Mouse (Mus musculus) heart, adult 2 months (tissue): ENCODE measurements around the gene Dusp16. TPM values are rescaled to one million over a fixed set of nuclear protein-coding genes. Genes with fewer than 3 reads are reported as not detected.

Source experiments
- DNase-seq, 2 experiments: peaks; one replicate each; pipeline ENCODE4 v3.0.0; 2021
- H3K27ac ChIP-seq: fragments of 200-600 bp; 2 replicates; pipeline ENCODE4 v1.8.1; 2022
- H3K27me3 ChIP-seq: fragments of 200-500 bp; 2 replicates; pipeline ENCODE4 v1.6.1; 2012; ENCODE audit warnings: mild to moderate bottlenecking, low read length, inconsistent platforms, mixed read lengths; ENCODE audit not compliant: control insufficient read depth, insufficient read depth
- H3K36me3 ChIP-seq: fragments of 200-500 bp; 2 replicates; pipeline ENCODE4 v1.6.1; 2012; ENCODE audit warnings: low read length, inconsistent platforms; ENCODE audit not compliant: control insufficient read depth, insufficient read depth
- H3K4me1 ChIP-seq: fragments of 200-500 bp; 2 replicates; pipeline ENCODE4 v1.6.1; 2011; ENCODE audit warnings: low read length; ENCODE audit not compliant: control insufficient read depth, insufficient read depth
- H3K4me3 ChIP-seq: fragments of 200-600 bp; 2 replicates; pipeline ENCODE4 v1.8.1; 2022
- H3K79me2 ChIP-seq: fragments of 200-500 bp; replicated peaks from 2 replicates; pipeline ENCODE4 v1.6.1; 2012; ENCODE audit warnings: mild to moderate bottlenecking, inconsistent platforms, low read length, moderate library complexity, mixed read lengths; ENCODE audit not compliant: control insufficient read depth, insufficient read depth
- H3K9ac ChIP-seq: fragments of 200-500 bp; 2 replicates; pipeline ENCODE4 v1.6.1; 2012; ENCODE audit warnings: low read depth, mild to moderate bottlenecking, control low read depth, inconsistent platforms, low read length, mixed read lengths
- CTCF ChIP-seq: fragments of 200-600 bp; IDR thresholded peaks from 2 replicates; pipeline ENCODE4 v1.8.1; 2022; ENCODE audit warnings: antibody characterized with exemption, mild to moderate bottlenecking, moderate library complexity
- EP300 ChIP-seq: fragments of 200-500 bp; IDR thresholded peaks from 2 replicates; pipeline ENCODE4 v1.6.1; 2011; ENCODE audit warnings: low read depth, low read length, control low read depth; ENCODE audit not compliant: insufficient read depth
- POLR2A ChIP-seq: fragments of 200-500 bp; IDR thresholded peaks from 2 replicates; pipeline ENCODE4 v1.6.1; 2011; ENCODE audit warnings: mild to moderate bottlenecking, low read depth, low read length, control low read depth; ENCODE audit not compliant: insufficient read depth
- WGBS: fragments of 180-500 bp; shearing (Covaris S2); methylation state at CpG from one replicate; pipeline ENCODE4 v1.1.7; 2018; 5-methylcytosine and 5-hydroxymethylcytosine counted together
- intact Hi-C: fragments of 180-260 bp; cut with DNase I; formaldehyde crosslinking; loops from one replicate; pipeline ENCODE4 v1.15.1; 2025
- polyA plus RNA-seq: library from polyadenylated mRNA; depleted of rRNA; stranded (reverse); fragments of >200 nt; gene quantifications from 2 replicates; pipeline ENCODE4 v1.2.3, GENCODE M21; 2012
- total RNA-seq, 2 experiments: library from RNA; stranded (reverse); gene quantifications; 2 replicates each; pipeline ENCODE4 v1.2.3; 2021

The Dusp16 gene
- total and polyA plus RNA-seq, 3 experiments, result 8.2 to 23.8 (median 20.9) TPM

DNA sequence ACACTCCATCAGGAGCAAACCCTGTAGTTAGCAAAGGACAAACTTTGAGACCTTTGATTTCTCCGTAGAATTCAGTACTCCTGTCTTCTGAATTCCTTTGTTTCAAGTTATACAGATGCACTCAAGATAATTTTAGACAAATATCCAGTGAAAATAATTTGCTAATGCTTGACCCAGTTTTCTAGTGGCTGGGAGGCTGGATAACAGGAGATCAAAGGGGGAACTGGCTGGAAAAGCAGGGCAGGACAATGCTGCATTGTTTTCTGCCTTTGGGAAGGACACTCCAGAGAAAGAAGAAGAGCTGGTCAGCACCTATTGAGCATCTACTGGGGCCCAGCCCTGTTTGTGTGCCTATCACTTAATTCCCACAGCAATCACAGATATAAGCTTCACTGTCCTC lies 9.1 kb upstream of the Dusp16 start:
- DNase-seq, result no peak
- H3K9ac ChIP-seq, result no peak overlapping the region
- WGBS, result 80% methylated on average over 1 of the region's 1 CpGs
- H3K79me2 ChIP-seq, result no peaks in the 10 kb centered on the region
- intact Hi-C loops, result no loop called here
- H3K4me1 ChIP-seq, result no peaks in the 10 kb centered on the region
- H3K27ac ChIP-seq, result no peak overlapping the region
- TF ChIP-seq EP300 (no peak), CTCF (no peak), POLR2A (no peak)
- H3K4me3 ChIP-seq, result no peak overlapping the region
- H3K36me3 ChIP-seq, result no peaks in the 10 kb centered on the region
- H3K27me3 ChIP-seq, result no peaks in the 10 kb centered on the region

DNA sequence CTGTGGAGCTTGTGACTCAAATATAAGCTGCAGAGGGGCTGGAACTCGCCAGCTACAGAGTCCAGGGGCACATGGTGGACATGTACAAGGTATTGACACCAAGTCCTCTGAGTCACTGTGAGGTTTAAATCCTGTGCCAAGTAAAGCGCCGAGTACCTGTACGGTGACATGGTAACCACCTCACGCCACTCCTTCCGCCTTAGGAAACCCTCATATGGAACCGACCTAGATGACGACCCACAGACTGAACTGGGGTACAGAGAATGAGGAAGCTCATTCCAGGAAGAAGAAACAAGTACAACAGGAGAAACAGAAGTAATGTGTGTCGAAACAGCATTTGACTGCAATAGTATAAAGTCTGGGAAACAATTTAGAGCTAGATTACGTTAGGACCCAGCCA lies 3.9 kb upstream of the Dusp16 start:
- Histone ChIP-seq H3K9ac (no peak overlapping the region), H3K36me3 (no peaks in the 10 kb centered on the region), H3K4me1 (peaks cover 1% of the 10 kb centered on the region), H3K79me2 (no peaks in the 10 kb centered on the region), H3K4me3 (no peak overlapping the region), H3K27ac (no peak overlapping the region), H3K27me3 (no peaks in the 10 kb centered on the region)
- TF ChIP-seq POLR2A (no peak), CTCF (no peak), EP300 (no peak)
- intact Hi-C loops, result no loop called here
- DNase-seq, result peak in 1 of 2 experiments; percentile 6
- WGBS, result 90% methylated on average over 10 of the region's 10 CpGs

DNA sequence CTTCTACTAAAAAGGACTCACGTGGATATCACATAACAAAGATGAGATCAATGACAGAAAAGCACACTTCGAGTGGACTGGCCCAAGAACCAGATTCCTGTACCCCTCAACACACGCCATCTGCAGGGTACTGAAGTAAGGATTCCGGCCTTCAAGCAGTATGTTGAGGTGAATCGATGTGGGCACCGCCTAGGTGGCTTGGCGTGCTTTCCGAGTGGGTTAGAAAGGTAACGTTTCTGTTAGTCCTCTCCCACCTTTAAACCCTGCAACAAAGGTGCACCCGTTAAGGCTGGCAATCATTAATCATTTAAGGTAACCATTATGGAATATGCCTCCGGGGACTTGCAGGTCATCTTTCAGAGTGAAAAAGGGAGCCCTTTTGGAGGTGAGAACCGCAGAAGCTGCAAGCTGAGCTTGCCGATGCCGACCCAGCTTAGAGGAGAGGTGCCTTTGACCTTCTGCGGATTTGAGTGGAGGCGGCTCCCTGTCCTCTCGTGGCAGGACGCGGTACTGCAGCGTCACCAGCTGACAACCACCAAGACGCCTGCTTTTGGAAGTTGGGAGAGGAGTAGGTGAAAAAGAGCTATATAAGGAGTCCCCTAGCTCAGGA lies 1.6 kb upstream of the Dusp16 start:
- Histone ChIP-seq H3K27ac (no peak overlapping the region), H3K4me3 (peak overlapping the region; percentile 19; the same call in 1 of the 2 replicates), H3K79me2 (no peaks in the 10 kb centered on the region), H3K27me3 (no peaks in the 10 kb centered on the region), H3K4me1 (peaks cover 3% of the 10 kb centered on the region), H3K36me3 (peaks cover 4% of the 10 kb centered on the region), H3K9ac (no peak overlapping the region)
- WGBS, result 27% methylated on average over 21 of the region's 21 CpGs
- intact Hi-C loops, result loop anchor here (1.0 to 5.0 kb wide), 6 partner anchors 35 to 367 kb away; partner anchors contain the start of genes Cdkn1b and Lrp6
- DNase-seq, result peak; percentile 86 to 90
- TF ChIP-seq CTCF (no peak), EP300 (peak; percentile 77)

DNA sequence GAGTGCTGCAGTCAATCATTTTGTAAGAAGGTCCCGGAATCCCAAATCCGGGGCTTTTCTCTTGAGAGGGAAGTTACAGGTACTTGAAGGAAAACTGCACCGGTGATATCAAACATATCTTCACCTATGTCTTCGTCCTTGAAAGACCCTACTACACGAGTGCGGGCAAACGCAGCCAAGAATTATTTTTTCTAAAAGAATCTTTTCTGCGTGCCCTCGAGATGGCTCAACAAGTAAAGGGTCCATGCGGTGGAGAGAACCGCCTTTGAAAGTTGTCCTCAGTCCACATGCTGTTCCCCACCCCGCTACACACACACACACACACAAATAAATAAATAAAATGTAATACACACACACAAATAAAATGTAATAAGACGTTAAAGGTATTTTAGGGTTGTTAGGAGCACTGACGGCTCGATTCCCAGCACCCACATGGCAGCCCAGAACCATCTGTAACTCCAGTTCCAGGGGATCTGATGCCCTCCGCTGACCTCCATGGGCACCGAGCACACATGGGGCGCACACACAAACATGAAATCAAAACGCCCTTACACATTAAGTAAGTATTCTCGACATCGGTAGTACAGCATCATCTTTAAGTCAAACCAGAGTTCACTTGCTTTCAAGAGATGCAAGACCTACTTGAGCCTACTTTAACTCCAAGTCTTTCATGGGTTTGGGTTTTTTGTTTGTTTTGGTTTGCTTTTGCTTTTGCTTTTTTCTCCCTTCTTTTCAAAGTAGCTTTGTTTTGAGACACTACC lies 801 bp upstream of the Dusp16 start:
- H3K27me3 ChIP-seq, result no peaks in the 10 kb centered on the region
- peak overlapping the region; percentile 80 for H3K27ac ChIP-seq
- H3K4me1 ChIP-seq, result peaks cover 3% of the 10 kb centered on the region
- no peak for TF ChIP-seq EP300
- no peak for TF ChIP-seq CTCF
- TF ChIP-seq POLR2A, result no peak
- WGBS, result 66% methylated on average over 21 of the region's 21 CpGs
- peaks cover 4% of the 10 kb centered on the region for H3K36me3 ChIP-seq
- H3K79me2 ChIP-seq, result no peaks in the 10 kb centered on the region; the same call in 1 of the 2 replicates
- intact Hi-C loops, result loop anchor here (1.0 to 5.0 kb wide), 4 partner anchors 36 to 226 kb away; partner anchors contain the start of genes Cdkn1b and Lrp6
- H3K9ac ChIP-seq, result peak overlapping the region; percentile 89
- H3K4me3 ChIP-seq, result peak overlapping the region; percentile 63
- DNase-seq, result peak; percentile 9 to 27

DNA sequence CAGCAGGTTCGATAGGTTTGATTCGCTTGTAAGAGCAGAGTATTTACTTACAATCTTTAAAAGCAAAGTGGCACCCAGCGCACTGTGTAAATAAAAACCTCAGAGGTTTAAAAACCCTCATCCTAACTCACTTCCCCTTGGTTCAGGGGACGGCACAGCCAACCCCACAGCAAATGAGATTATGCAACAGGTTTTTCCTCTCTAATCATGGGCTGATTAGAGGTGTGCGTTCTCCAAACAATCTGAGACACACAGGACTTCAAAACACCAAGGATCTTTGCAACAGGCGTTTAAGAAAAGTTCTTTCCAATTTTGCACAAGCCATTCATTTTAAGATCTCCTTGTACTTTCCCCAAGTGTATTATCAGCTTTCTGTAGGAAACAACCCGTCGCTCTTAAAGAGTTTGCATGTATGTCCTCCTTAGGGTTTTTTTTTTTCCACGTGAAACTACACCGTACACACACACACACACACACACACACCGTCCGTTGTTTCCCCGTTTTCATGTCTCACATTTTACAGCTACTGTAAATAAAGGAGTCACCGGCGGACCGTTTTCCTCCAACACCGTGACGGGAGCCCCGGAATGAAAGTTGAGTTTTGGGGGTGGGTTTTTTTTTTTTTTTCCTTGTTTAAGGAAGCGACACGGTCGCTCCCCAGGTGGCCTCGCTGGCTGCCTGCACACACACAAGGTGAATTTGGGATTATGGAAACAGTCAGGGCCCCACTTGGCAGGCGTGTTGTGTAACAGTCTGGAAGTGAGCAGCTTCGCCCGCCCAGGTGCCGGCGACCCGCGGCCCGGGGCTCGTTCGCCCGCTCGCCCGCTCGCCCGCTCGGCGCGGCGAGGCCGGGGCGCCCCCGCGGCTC lies 940 bp downstream of the Dusp16 start:
- Histone ChIP-seq H3K9ac (peak overlapping the region; percentile 100), H3K27ac (peak overlapping the region; percentile 100), H3K27me3 (no peaks in the 10 kb centered on the region), H3K4me3 (peak overlapping the region; percentile 77), H3K4me1 (peaks cover 5% of the 10 kb centered on the region), H3K79me2 (peaks cover 2% of the 10 kb centered on the region), H3K36me3 (peaks cover 7% of the 10 kb centered on the region)
- 1% methylated on average over 46 of the region's 46 CpGs for WGBS
- peak; percentile 54 to 67 for DNase-seq
- TF ChIP-seq CTCF (no peak), EP300 (no peak), POLR2A (no peak)
- intact Hi-C loops, result loop anchor here (2.0 to 5.0 kb wide), 3 partner anchors 44 to 224 kb away; partner anchors contain the start of genes Cdkn1b and Lrp6
